ENCODE assay signal across 11 mouse cellular contexts in the genomic region with DNA sequence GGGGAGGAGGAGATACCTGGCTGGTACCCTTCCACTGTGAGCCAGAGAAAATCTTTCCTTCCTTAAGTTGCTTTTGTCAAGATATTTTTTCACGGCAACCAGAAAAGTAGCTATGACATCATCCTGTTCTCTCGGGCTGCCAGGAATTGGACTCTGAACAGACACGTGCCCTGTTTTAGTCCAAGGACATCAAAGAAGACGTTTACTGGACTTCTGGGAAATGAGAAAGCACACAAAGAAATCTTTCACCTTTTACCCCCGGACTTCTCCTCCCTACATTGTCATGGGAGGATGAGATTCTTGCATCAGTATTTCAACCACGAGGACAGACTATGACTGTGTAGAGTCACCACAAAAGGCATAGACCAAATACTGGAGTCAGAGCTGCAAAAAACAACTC. TPM values are rescaled to one million over a fixed set of nuclear protein-coding genes. Genes with fewer than 3 reads are reported as not detected.
DNase-seq lines count a peak whose midpoint lies in the region; ATAC-seq and TF ChIP-seq lines count a peak whose summit lies in the region.
"Had no signal": no experiment of that assay in that cellular context is flagged by ENCODE, and none has a peak within 500 bp of the region (broad histone marks: within the 10 kb centered on the region; RNA-seq: fewer than 3 reads in every experiment).

No protein-coding gene starts in this region.

- no peaks in the 10 kb centered on the region for H3K27me3 ChIP-seq in kidney, adult 2 months (replicated peaks; ENCODE audit: control insufficient read depth, insufficient read depth, low read length)
- H3K27me3 ChIP-seq in lung, postnatal 0 days (replicated peaks; ENCODE audit: insufficient read depth, low read length) = no peaks in the 10 kb centered on the region
- H3K27me3 ChIP-seq: liver, embryonic 15.5 days had no signal

- TF ChIP-seq CTCF in kidney, adult 2 months (conservative IDR thresholded peaks at IDR 0.05; ENCODE audit: insufficient read depth, insufficient read length, low read depth, low read length) = no peak
- TF ChIP-seq CTCF in lung, postnatal 0 days (IDR thresholded peaks at IDR 0.05) = no peak

- H3K27ac ChIP-seq in kidney, adult 2 months (ENCODE audit: insufficient read depth, low read depth, low read length) = no peak overlapping the region
- peak overlapping the region; percentile 85 for H3K27ac ChIP-seq in lung, postnatal 0 days (ENCODE audit: low read length)
- H3K27ac ChIP-seq: liver, embryonic 15.5 days had no signal

- H3K9ac ChIP-seq in lung, postnatal 0 days (replicated peaks; ENCODE audit: low read depth) = no peak overlapping the region
- H3K9ac ChIP-seq: liver, embryonic 15.5 days had no signal

- peak; percentile 93 for TF ChIP-seq EP300 in lung, postnatal 0 days (IDR thresholded peaks at IDR 0.05)

- peak; percentile 62 for ATAC-seq in lung, postnatal 0 days
- no peak for ATAC-seq in activated CD4-positive, CD25-positive, alpha-beta regulatory T cell, adult 4 months

- H3K36me3 ChIP-seq in kidney, adult 2 months (ENCODE audit: control insufficient read depth, insufficient read depth, low read length) = no peaks in the 10 kb centered on the region
- no peaks in the 10 kb centered on the region for H3K36me3 ChIP-seq in lung, postnatal 0 days (ENCODE audit: insufficient read depth, low read length)
- H3K36me3 ChIP-seq: liver, embryonic 15.5 days had no signal

- H3K4me3 ChIP-seq in kidney, adult 2 months (ENCODE audit: insufficient read depth, low read depth, low read length) = no peak overlapping the region
- H3K4me3 ChIP-seq in lung, postnatal 0 days (ENCODE audit: low read depth, low read length) = no peak overlapping the region
- H3K4me3 ChIP-seq: liver, embryonic 15.5 days had no signal

- no peak overlapping the region for H3K4me2 ChIP-seq in lung, postnatal 0 days (replicated peaks; ENCODE audit: low read depth, low read length)
- H3K4me2 ChIP-seq: liver, embryonic 15.5 days had no signal

- 10% methylated on average over 6 of the region's 6 CpGs for WGBS in kidney, adult 2 months
- WGBS in lung, postnatal 0 days = 3% methylated on average over 6 of the region's 6 CpGs

- no peaks in the 10 kb centered on the region for H3K4me1 ChIP-seq in kidney, adult 2 months (ENCODE audit: control insufficient read depth, insufficient read depth, low read length)
- peaks cover 27% of the 10 kb centered on the region; the same call in 1 of the 2 replicates for H3K4me1 ChIP-seq in lung, postnatal 0 days (ENCODE audit: insufficient read depth, low read depth, low read length)

- DNase-seq in adrenal gland, postnatal 10 days = peak; percentile 23
- DNase-seq in adrenal gland, adult 18-20 months (ENCODE audit: low spot score in 2 of 2) = no peak
- DNase-seq in kidney, adult 2 months = peak; percentile 54
- DNase-seq in kidney, adult 18-20 months = no peak
- DNase-seq in Muller cell, postnatal 12 days (ENCODE audit: inconsistent ontology term) = peak; percentile 55
- peak; percentile 83 for DNase-seq in lung, postnatal 0 days (ENCODE audit: low spot score)
- DNase-seq in embryo, embryonic 10 days (ENCODE audit: low spot score) = no peak
- DNase-seq: embryo, embryonic 11 days; kidney, postnatal 4 days had no signal

- TF ChIP-seq POLR2A in kidney, adult 2 months (IDR thresholded peaks at IDR 0.05; ENCODE audit: low read depth, low read length) = no peak

- H3K9me3 ChIP-seq in lung, postnatal 0 days (ENCODE audit: low read length) = no peaks in the 10 kb centered on the region
- H3K9me3 ChIP-seq: liver, embryonic 15.5 days had no signal

RNA-seq across cellular contexts. Expression of a gene that starts 14.7 kb away (rescaled TPM):
- total RNA-seq in adrenal gland, postnatal 10 days (2021) = 10 to 100 TPM; 39.3 to 41.3 TPM
- total RNA-seq in adrenal gland, adult 18-20 months (2021) = 100 to 1,000 TPM; 261 to 274 TPM
- 9.8 and 12.8 TPM in 2 replicates for polyA plus RNA-seq in kidney, adult 2 months (2012; rRNA removed)
- polyA plus RNA-seq in lung, postnatal 0 days (2015; fragmentation: Nextera tagmentation; extraction: Ambion mirVana) = 22.2 and 23.6 TPM in 2 replicates
- polyA plus RNA-seq in activated CD4-positive, CD25-positive, alpha-beta regulatory T cell, adult 4 months (2017; shearing (Covaris generic)) = not detected

Comparison
In these comparisons a context has a peak if more than half of its experiments do, and no peak if none do; other contexts are left out.
1. DNase-seq: peak in adrenal gland, postnatal 10 days (single experiment), kidney, adult 2 months (single experiment), Muller cell, postnatal 12 days (single experiment) and lung, postnatal 0 days (single experiment); none in adrenal gland, adult 18-20 months (0 of 2), kidney, adult 18-20 months (single experiment) and embryo, embryonic 10 days (single experiment).
2. RNA of a gene that starts 14.7 kb away (polyA plus RNA-seq): 22.2 to 23.6 TPM in lung, postnatal 0 days and 9.8 to 12.8 TPM in kidney, adult 2 months; not detected in activated CD4-positive, CD25-positive, alpha-beta regulatory T cell, adult 4 months; every median in the first group is over 10 times any median in the second.